Mouse (Mus musculus) stomach, embryonic 16.5 days (tissue): ENCODE data around the gene 2310039H08Rik. TPM values are rescaled to one million over a fixed set of nuclear protein-coding genes. Genes with fewer than 3 reads are reported as not detected.

Experiments
- ATAC-seq: fragments of 200-750 bp; cut with Nextera tagmentation; 2 replicates; pipeline ENCODE4 v1.8.0; 2017; ENCODE audit warnings: moderate number of reproducible peaks, moderate TSS enrichment; ENCODE audit not compliant: insufficient read depth, low FRiP score
- H3K27ac ChIP-seq: fragments of 300-500 bp; sonication (generic); 2 replicates; pipeline ENCODE4 v1.5.1; 2014; ENCODE audit warnings: low read length
- H3K27me3 ChIP-seq: fragments of 300-500 bp; sonication (generic); 2 replicates; pipeline ENCODE4 v1.6.1; 2014; ENCODE audit warnings: low read length, control low read depth, mixed read lengths; ENCODE audit not compliant: control insufficient read depth, insufficient read depth
- H3K36me3 ChIP-seq: fragments of 300-500 bp; sonication (generic); 2 replicates; pipeline ENCODE4 v1.6.1; 2014; ENCODE audit warnings: low read length; ENCODE audit not compliant: control insufficient read depth, insufficient read depth
- H3K4me1 ChIP-seq: fragments of 300-500 bp; sonication (generic); 2 replicates; pipeline ENCODE4 v1.6.1; 2014; ENCODE audit warnings: low read length, control low read depth, mixed read lengths; ENCODE audit not compliant: control insufficient read depth, insufficient read depth
- H3K4me2 ChIP-seq: fragments of 300-500 bp; sonication (generic); 2 replicates; pipeline ENCODE4 v1.6.1; 2014; ENCODE audit warnings: low read depth, low read length, mixed read lengths
- H3K4me3 ChIP-seq: fragments of 300-500 bp; sonication (generic); replicated peaks from 2 replicates; pipeline ENCODE4 v1.5.1; 2014; ENCODE audit warnings: mild to moderate bottlenecking, low read length
- H3K9ac ChIP-seq: fragments of 300-500 bp; sonication (generic); 2 replicates; pipeline ENCODE4 v1.6.1; 2014; ENCODE audit warnings: low read length
- H3K9me3 ChIP-seq: fragments of 300-500 bp; sonication (generic); replicated peaks from 2 replicates; pipeline ENCODE4 v1.6.1; 2016; ENCODE audit warnings: low read length, control low read depth; ENCODE audit not compliant: control insufficient read depth
- WGBS: fragments of 180-500 bp; shearing (Covaris S2); extraction: QIAGEN DNeasy Blood & Tissue Kit; methylation state at CpG from one replicate; pipeline ENCODE4 v1.1.7; 2014; 5-methylcytosine and 5-hydroxymethylcytosine counted together
- polyA plus RNA-seq: library from polyadenylated mRNA; unstranded; fragments of >200 nt; fragmentation: Nextera tagmentation; extraction: Ambion mirVana; gene quantifications from 2 replicates; pipeline ENCODE4 v1.2.1, GENCODE M21; 2015

Gene 2310039H08Rik
- polyA plus RNA-seq, 1 experiment from 2014 or later = 76.2 TPM

- WGBS = 96% methylated on average over 3 of the region's 3 CpGs
- no peak for ATAC-seq
- Histone ChIP-seq H3K36me3 (no peaks in the 10 kb centered on the region), H3K9ac (no peak overlapping the region), H3K9me3 (no peaks in the 10 kb centered on the region), H3K4me3 (no peak overlapping the region), H3K4me1 (no peaks in the 10 kb centered on the region), H3K27me3 (no peaks in the 10 kb centered on the region), H3K4me2 (no peak overlapping the region), H3K27ac (no peak overlapping the region)
Measured at GRCm38 (mm10) chr17:46734055-46734454, 38.4 kb upstream of the 2310039H08Rik start.

GRCm38 (mm10) chr17:46735287-46735686, 37.1 kb upstream of the 2310039H08Rik start:
- no peaks in the 10 kb centered on the region for H3K9me3 ChIP-seq
- no peak overlapping the region for H3K4me2 ChIP-seq
- ATAC-seq = no peak
- WGBS = 86% methylated on average over 7 of the region's 7 CpGs
- no peaks in the 10 kb centered on the region for H3K36me3 ChIP-seq
- no peak overlapping the region for H3K27ac ChIP-seq
- H3K4me3 ChIP-seq = no peak overlapping the region
- H3K27me3 ChIP-seq = no peaks in the 10 kb centered on the region
- H3K9ac ChIP-seq = no peak overlapping the region
- no peaks in the 10 kb centered on the region for H3K4me1 ChIP-seq

DNA sequence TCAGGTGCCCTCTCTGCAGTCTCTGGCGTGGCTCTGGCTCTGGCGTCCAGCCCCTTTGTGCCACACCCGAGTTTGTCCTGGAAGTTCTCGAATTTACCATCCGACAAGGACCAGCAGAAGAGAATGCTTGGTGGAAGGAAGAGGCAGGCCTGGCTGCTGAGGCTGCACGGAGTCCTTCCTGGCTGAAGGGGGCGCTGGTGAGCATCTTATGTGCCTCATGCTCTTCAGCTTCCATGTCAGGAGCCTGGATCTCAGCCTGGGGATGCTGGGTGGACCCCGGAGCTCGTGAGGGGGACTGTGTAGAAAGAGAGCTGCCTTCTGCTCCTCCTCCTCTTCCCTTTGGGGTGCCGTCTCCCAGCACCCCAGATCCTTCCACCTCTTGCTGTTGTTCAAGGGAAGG, 36.3 kb upstream of the 2310039H08Rik start:
- Histone ChIP-seq H3K4me3 (no peak overlapping the region), H3K36me3 (no peaks in the 10 kb centered on the region), H3K27ac (no peak overlapping the region), H3K9me3 (no peaks in the 10 kb centered on the region), H3K4me2 (no peak overlapping the region), H3K4me1 (no peaks in the 10 kb centered on the region), H3K9ac (no peak overlapping the region), H3K27me3 (no peaks in the 10 kb centered on the region)
- 58% methylated on average over 10 of the region's 10 CpGs for WGBS
- ATAC-seq = no peak

- Histone ChIP-seq H3K4me2 (no peak overlapping the region), H3K36me3 (0 out of 2 replicates have a peak, but pooled peaks cover 4% of the 10 kb centered on the region), H3K4me1 (no peaks in the 10 kb centered on the region), H3K27ac (no peak overlapping the region), H3K4me3 (no peak overlapping the region), H3K9me3 (no peaks in the 10 kb centered on the region), H3K9ac (no peak overlapping the region), H3K27me3 (no peaks in the 10 kb centered on the region)
- no peak for ATAC-seq
- 93% methylated on average over 6 of the region's 6 CpGs for WGBS
Measured at GRCm38 (mm10) chr17:46741305-46741704, 31.1 kb upstream of the 2310039H08Rik start.

DNA sequence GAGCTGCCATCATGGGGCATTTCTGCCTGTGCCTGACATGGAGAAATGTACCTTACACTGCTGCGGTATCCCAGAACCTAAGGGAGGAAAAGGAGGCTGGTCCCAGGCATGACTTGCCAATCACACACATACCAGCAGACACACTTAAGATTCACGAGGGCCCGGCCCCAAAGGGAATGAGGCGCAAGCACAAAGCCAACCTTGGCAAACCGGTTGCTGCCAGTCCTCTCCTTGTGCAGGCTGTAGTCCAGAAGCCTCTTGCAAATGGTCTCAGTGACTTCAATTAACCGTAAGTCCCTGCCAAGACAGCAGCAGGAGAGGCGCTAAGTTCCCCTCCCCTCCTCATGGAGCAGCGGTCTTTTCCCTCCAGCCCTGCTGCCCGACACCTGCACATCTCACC, 29.4 kb upstream of the 2310039H08Rik start:
- Histone ChIP-seq H3K36me3 (0 out of 2 replicates have a peak, but pooled peaks cover 11% of the 10 kb centered on the region), H3K4me2 (no peak overlapping the region), H3K9ac (no peak overlapping the region), H3K4me1 (no peaks in the 10 kb centered on the region), H3K27ac (no peak overlapping the region), H3K27me3 (no peaks in the 10 kb centered on the region), H3K4me3 (no peak overlapping the region), H3K9me3 (no peaks in the 10 kb centered on the region)
- ATAC-seq = no peak
- whole genome bisulfite sequencing = 86% methylated on average over 9 of the region's 9 CpGs

DNA sequence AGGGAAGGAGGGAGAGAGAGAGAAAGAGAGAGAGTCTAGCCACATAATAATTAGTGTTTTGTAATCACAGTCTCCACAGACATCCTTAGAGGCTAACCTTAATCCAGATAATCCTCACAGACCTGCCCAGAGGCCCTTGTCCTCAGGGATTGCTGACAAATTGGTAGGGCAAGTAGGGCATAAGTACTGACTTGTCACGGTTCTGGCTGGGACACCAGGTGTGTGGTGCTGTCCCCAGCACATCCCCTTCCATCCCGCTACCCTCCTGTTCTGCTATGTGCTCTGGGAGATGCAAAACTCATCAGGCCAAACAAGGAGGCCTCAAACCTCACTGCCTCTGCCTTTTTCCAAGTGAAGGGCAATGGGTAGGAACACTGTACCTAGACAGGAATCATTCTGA, 26.9 kb upstream of the 2310039H08Rik start:
- H3K4me3 ChIP-seq = no peak overlapping the region
- no peak overlapping the region for H3K4me2 ChIP-seq
- no peak overlapping the region for H3K27ac ChIP-seq
- WGBS = 91% methylated on average over 2 of the region's 2 CpGs
- H3K9ac ChIP-seq = 0 out of 2 replicates have a peak overlapping the region, but pooled peaks have one; percentile 7
- H3K4me1 ChIP-seq = peaks cover under 1% of the 10 kb centered on the region; the same call in 1 of the 2 replicates
- 0 out of 2 replicates have a peak, but pooled peaks cover 11% of the 10 kb centered on the region for H3K36me3 ChIP-seq
- H3K9me3 ChIP-seq = no peaks in the 10 kb centered on the region
- ATAC-seq = no peak
- H3K27me3 ChIP-seq = no peaks in the 10 kb centered on the region

DNA sequence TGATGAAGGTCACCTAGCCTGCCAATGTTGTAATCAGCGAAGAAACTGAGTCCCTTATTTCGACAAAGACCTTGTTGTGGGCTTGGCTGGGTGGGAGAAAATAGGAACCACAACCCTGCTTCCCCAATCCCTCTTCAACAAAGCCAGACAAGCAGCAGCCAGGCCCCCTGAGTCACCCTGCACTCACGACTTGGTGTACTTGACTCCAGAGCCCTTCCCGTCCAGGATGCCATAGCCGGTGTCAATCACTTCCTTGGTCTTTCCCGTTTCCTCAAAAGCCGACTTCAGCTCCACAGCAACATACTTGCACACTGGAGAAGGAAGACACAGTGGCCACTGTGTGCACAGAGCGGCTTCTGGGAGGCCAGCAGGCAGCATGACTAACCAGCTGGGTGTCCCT, 25.2 kb upstream of the 2310039H08Rik start:
- Histone ChIP-seq H3K27ac (no peak overlapping the region), H3K9ac (no peak overlapping the region), H3K4me3 (no peak overlapping the region), H3K9me3 (no peaks in the 10 kb centered on the region), H3K36me3 (0 out of 2 replicates have a peak, but pooled peaks cover 11% of the 10 kb centered on the region), H3K4me1 (peaks cover 7% of the 10 kb centered on the region), H3K27me3 (no peaks in the 10 kb centered on the region), H3K4me2 (no peak overlapping the region)
- WGBS = 77% methylated on average over 8 of the region's 8 CpGs
- ATAC-seq = no peak

DNA sequence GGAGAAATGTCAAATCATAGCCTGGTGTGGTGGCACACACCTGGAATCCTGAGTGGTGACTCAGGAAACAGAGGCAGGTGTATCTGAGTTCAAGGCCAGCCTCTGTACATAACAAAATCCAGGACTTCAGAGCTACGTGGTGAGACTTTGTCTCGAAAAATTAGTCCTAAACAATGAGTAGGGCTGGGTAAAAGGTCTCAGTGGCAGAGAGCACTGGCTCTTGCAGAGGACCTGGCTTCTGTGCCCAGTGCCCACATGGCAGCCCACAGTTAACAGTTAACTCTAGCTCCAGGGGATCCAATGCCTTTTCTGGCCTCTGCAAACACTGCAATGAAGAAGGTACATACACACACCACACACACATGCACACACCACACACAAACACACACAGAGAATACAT, 24.6 kb upstream of the 2310039H08Rik start:
- 82% methylated on average over 2 of the region's 2 CpGs for WGBS
- H3K4me1 ChIP-seq = peaks cover 7% of the 10 kb centered on the region
- no peaks in the 10 kb centered on the region for H3K27me3 ChIP-seq
- no peak overlapping the region; the same call in 1 of the 2 replicates for H3K9ac ChIP-seq
- no peak overlapping the region for H3K4me2 ChIP-seq
- ATAC-seq = no peak
- H3K9me3 ChIP-seq = no peaks in the 10 kb centered on the region
- no peak overlapping the region for H3K4me3 ChIP-seq
- 0 out of 2 replicates have a peak, but pooled peaks cover 11% of the 10 kb centered on the region for H3K36me3 ChIP-seq
- H3K27ac ChIP-seq = no peak overlapping the region

- no peak for ATAC-seq
- Histone ChIP-seq H3K4me3 (no peak overlapping the region), H3K4me2 (no peak overlapping the region), H3K27me3 (no peaks in the 10 kb centered on the region), H3K4me1 (peaks cover 7% of the 10 kb centered on the region), H3K27ac (no peak overlapping the region), H3K9ac (no peak overlapping the region), H3K36me3 (0 out of 2 replicates have a peak, but pooled peaks cover 11% of the 10 kb centered on the region), H3K9me3 (no peaks in the 10 kb centered on the region)
- WGBS = 89% methylated on average over 5 of the region's 5 CpGs
Measured at GRCm38 (mm10) chr17:46749282-46749681, 23.2 kb upstream of the 2310039H08Rik start.
